Mouse (Mus musculus) neural tube, embryonic 12.5 days (tissue): ENCODE results near the gene Fam104a. TPM values are rescaled to one million over a fixed set of nuclear protein-coding genes. Genes with fewer than 3 reads are reported as not detected.

ENCODE experiments used
- ATAC-seq: fragments of 200-750 bp; cut with Nextera tagmentation; 2 replicates; pipeline ENCODE4 v1.8.0; 2017; ENCODE audit warnings: low read depth, mild to moderate bottlenecking, moderate TSS enrichment, moderate library complexity; ENCODE audit not compliant: low FRiP score
- H3K27ac ChIP-seq: fragments of 300-500 bp; sonication (generic); 2 replicates; pipeline ENCODE4 v1.5.1; 2016
- H3K27me3 ChIP-seq: fragments of 300-500 bp; sonication (generic); replicated peaks from 2 replicates; pipeline ENCODE4 v1.6.1; 2016; ENCODE audit warnings: mild to moderate bottlenecking
- H3K36me3 ChIP-seq: fragments of 300-500 bp; sonication (generic); 2 replicates; pipeline ENCODE4 v1.6.1; 2016; ENCODE audit warnings: mild to moderate bottlenecking
- H3K4me1 ChIP-seq: fragments of 300-500 bp; sonication (generic); 2 replicates; pipeline ENCODE4 v1.6.1; 2016
- H3K4me2 ChIP-seq: fragments of 300-500 bp; sonication (generic); replicated peaks from 2 replicates; pipeline ENCODE4 v1.6.1; 2016; ENCODE audit warnings: mild to moderate bottlenecking
- H3K4me3 ChIP-seq: fragments of 300-500 bp; sonication (generic); 2 replicates; pipeline ENCODE4 v1.5.1; 2016
- H3K9ac ChIP-seq: fragments of 300-500 bp; sonication (generic); 2 replicates; pipeline ENCODE4 v1.6.1; 2016; ENCODE audit warnings: mild to moderate bottlenecking
- H3K9me3 ChIP-seq: fragments of 300-500 bp; sonication (generic); 2 replicates; pipeline ENCODE4 v1.6.1; 2016; ENCODE audit warnings: mild to moderate bottlenecking
- WGBS: fragments of 180-500 bp; shearing (Covaris S2); methylation state at CpG from one replicate; pipeline ENCODE4 v1.1.7; 2016; 5-methylcytosine and 5-hydroxymethylcytosine counted together
- polyA plus RNA-seq: library from polyadenylated mRNA; unstranded; fragments of >200 nt; fragmentation: Nextera tagmentation; extraction: Ambion mirVana; gene quantifications from 2 replicates; pipeline ENCODE4 v1.2.1, GENCODE M21; 2016

Gene Fam104a
- polyA plus RNA-seq, 1 experiment from 2014 or later: 51.0 TPM

- Histone ChIP-seq H3K9me3 (no peaks in the 10 kb centered on the region), H3K4me3 (peak overlapping the region; percentile 12; the same call in 1 of the 2 replicates), H3K4me2 (peak overlapping the region; percentile 35), H3K27ac (no peak overlapping the region), H3K27me3 (no peaks in the 10 kb centered on the region), H3K9ac (0 out of 2 replicates have a peak overlapping the region, but pooled peaks have one; percentile 26), H3K4me1 (peaks cover 27% of the 10 kb centered on the region), H3K36me3 (peaks cover 16% of the 10 kb centered on the region)
- 5% methylated on average over 15 of the region's 15 CpGs for WGBS
- no peak for ATAC-seq
Observed at GRCm38 (mm10) chr11:113648152-113648551, 35.8 kb downstream of the Fam104a start.

- no peaks in the 10 kb centered on the region for H3K9me3 ChIP-seq
- H3K27me3 ChIP-seq: no peaks in the 10 kb centered on the region
- no peak overlapping the region for H3K4me2 ChIP-seq
- no peak overlapping the region for H3K9ac ChIP-seq
- no peaks in the 10 kb centered on the region for H3K36me3 ChIP-seq
- H3K27ac ChIP-seq: no peak overlapping the region
- H3K4me1 ChIP-seq: peaks cover 10% of the 10 kb centered on the region; the same call in 1 of the 2 replicates
- WGBS: 82% methylated on average over 3 of the region's 3 CpGs
- no peak overlapping the region for H3K4me3 ChIP-seq
- no peak for ATAC-seq
Observed at GRCm38 (mm10) chr11:113645181-113645580, 38.8 kb downstream of the Fam104a start.

GRCm38 (mm10) chr11:113638680-113639079, 45.3 kb downstream of the Fam104a start:
- Histone ChIP-seq H3K27ac (no peak overlapping the region), H3K9ac (no peak overlapping the region), H3K4me2 (no peak overlapping the region), H3K9me3 (no peaks in the 10 kb centered on the region), H3K4me3 (no peak overlapping the region), H3K4me1 (no peaks in the 10 kb centered on the region), H3K36me3 (no peaks in the 10 kb centered on the region), H3K27me3 (no peaks in the 10 kb centered on the region)
- ATAC-seq: no peak
- 91% methylated on average over 12 of the region's 12 CpGs for WGBS

- Histone ChIP-seq H3K27ac (no peak overlapping the region), H3K4me3 (no peak overlapping the region), H3K27me3 (no peaks in the 10 kb centered on the region), H3K36me3 (no peaks in the 10 kb centered on the region), H3K4me2 (no peak overlapping the region), H3K4me1 (no peaks in the 10 kb centered on the region), H3K9ac (no peak overlapping the region), H3K9me3 (no peaks in the 10 kb centered on the region)
- ATAC-seq: no peak
- 65% methylated on average over 10 of the region's 10 CpGs for WGBS
Observed at GRCm38 (mm10) chr11:113634699-113635121, 49.2 kb downstream of the Fam104a start.

- 94% methylated on average over 5 of the region's 5 CpGs for WGBS
- no peaks in the 10 kb centered on the region for H3K36me3 ChIP-seq
- ATAC-seq: no peak
Observed at GRCm38 (mm10) chr11:113633398-113633797, 50.6 kb downstream of the Fam104a start.

GRCm38 (mm10) chr11:113632303-113632702, 51.7 kb downstream of the Fam104a start:
- 80% methylated on average over 7 of the region's 7 CpGs for WGBS
- Histone ChIP-seq H3K27me3 (no peaks in the 10 kb centered on the region), H3K9ac (no peak overlapping the region), H3K4me1 (no peaks in the 10 kb centered on the region), H3K36me3 (no peaks in the 10 kb centered on the region), H3K27ac (no peak overlapping the region), H3K4me3 (no peak overlapping the region), H3K4me2 (no peak overlapping the region), H3K9me3 (no peaks in the 10 kb centered on the region)
- ATAC-seq: no peak

More at GRCm38 (mm10) chr11:113633398-113633797, 50.6 kb downstream of the Fam104a start:
- no peak overlapping the region for H3K4me3 ChIP-seq
- H3K27me3 ChIP-seq: no peaks in the 10 kb centered on the region
- H3K27ac ChIP-seq: no peak overlapping the region
- no peak overlapping the region for H3K4me2 ChIP-seq
- no peaks in the 10 kb centered on the region for H3K9me3 ChIP-seq
- no peaks in the 10 kb centered on the region for H3K4me1 ChIP-seq
- no peak overlapping the region for H3K9ac ChIP-seq

GRCm38 (mm10) chr11:113631862-113632261, 52.1 kb downstream of the Fam104a start:
- Histone ChIP-seq H3K9ac (no peak overlapping the region), H3K36me3 (no peaks in the 10 kb centered on the region), H3K9me3 (no peaks in the 10 kb centered on the region), H3K4me3 (no peak overlapping the region), H3K4me1 (no peaks in the 10 kb centered on the region), H3K27me3 (no peaks in the 10 kb centered on the region), H3K27ac (no peak overlapping the region), H3K4me2 (no peak overlapping the region)
- no peak for ATAC-seq
- WGBS: 58% methylated on average over 8 of the region's 8 CpGs

- Histone ChIP-seq H3K9me3 (no peaks in the 10 kb centered on the region), H3K4me1 (no peaks in the 10 kb centered on the region), H3K27ac (no peak overlapping the region), H3K36me3 (no peaks in the 10 kb centered on the region), H3K4me2 (no peak overlapping the region), H3K9ac (no peak overlapping the region), H3K4me3 (no peak overlapping the region), H3K27me3 (no peaks in the 10 kb centered on the region)
- WGBS: 87% methylated on average over 8 of the region's 8 CpGs
- no peak for ATAC-seq
Observed at GRCm38 (mm10) chr11:113631302-113631701, 52.7 kb downstream of the Fam104a start.

- no peak overlapping the region for H3K9ac ChIP-seq
Observed at GRCm38 (mm10) chr11:113630642-113631041, 53.3 kb downstream of the Fam104a start.

GRCm38 (mm10) chr11:113627785-113628184, 56.2 kb downstream of the Fam104a start:
- no peaks in the 10 kb centered on the region for H3K9me3 ChIP-seq
- H3K4me2 ChIP-seq: no peak overlapping the region
- 55% methylated on average over 4 of the region's 4 CpGs for WGBS
- H3K27ac ChIP-seq: no peak overlapping the region
- H3K27me3 ChIP-seq: no peaks in the 10 kb centered on the region
- peaks cover 16% of the 10 kb centered on the region for H3K36me3 ChIP-seq
- H3K9ac ChIP-seq: no peak overlapping the region
- no peaks in the 10 kb centered on the region for H3K4me1 ChIP-seq
- ATAC-seq: no peak
- H3K4me3 ChIP-seq: no peak overlapping the region

More at GRCm38 (mm10) chr11:113630642-113631041, 53.3 kb downstream of the Fam104a start:
- ATAC-seq: no peak
- H3K36me3 ChIP-seq: no peaks in the 10 kb centered on the region
- no peaks in the 10 kb centered on the region for H3K4me1 ChIP-seq
- H3K27ac ChIP-seq: no peak overlapping the region
- WGBS: 64% methylated on average over 7 of the region's 7 CpGs
- H3K4me3 ChIP-seq: no peak overlapping the region
- no peaks in the 10 kb centered on the region for H3K27me3 ChIP-seq
- no peaks in the 10 kb centered on the region for H3K9me3 ChIP-seq
- H3K4me2 ChIP-seq: no peak overlapping the region

- WGBS: 95% methylated on average over 18 of the region's 18 CpGs
- ATAC-seq: no peak
- Histone ChIP-seq H3K9ac (no peak overlapping the region), H3K4me3 (no peak overlapping the region), H3K36me3 (peaks cover 16% of the 10 kb centered on the region), H3K4me1 (peaks cover 11% of the 10 kb centered on the region; the same call in 1 of the 2 replicates), H3K9me3 (no peaks in the 10 kb centered on the region), H3K27ac (no peak overlapping the region), H3K27me3 (peaks cover 8% of the 10 kb centered on the region), H3K4me2 (no peak overlapping the region)
Observed at GRCm38 (mm10) chr11:113625437-113625836, 58.5 kb downstream of the Fam104a start.

GRCm38 (mm10) chr11:113622028-113622427, 61.9 kb downstream of the Fam104a start:
- Histone ChIP-seq H3K27me3 (peaks cover 33% of the 10 kb centered on the region), H3K9me3 (no peaks in the 10 kb centered on the region), H3K36me3 (peaks cover 16% of the 10 kb centered on the region), H3K4me2 (no peak overlapping the region), H3K9ac (no peak overlapping the region), H3K4me3 (no peak overlapping the region), H3K27ac (no peak overlapping the region), H3K4me1 (peaks cover 41% of the 10 kb centered on the region)
- ATAC-seq: no peak
- 90% methylated on average over 4 of the region's 4 CpGs for WGBS

- no peaks in the 10 kb centered on the region for H3K9me3 ChIP-seq
- H3K9ac ChIP-seq: peak overlapping the region; percentile 69; the same call in 1 of the 2 replicates
- peaks cover 33% of the 10 kb centered on the region for H3K27me3 ChIP-seq
- peak overlapping the region; percentile 48; the same call in 1 of the 2 replicates for H3K4me3 ChIP-seq
- peaks cover 41% of the 10 kb centered on the region for H3K4me1 ChIP-seq
- ATAC-seq: no peak
- WGBS: 60% methylated on average over 2 of the region's 2 CpGs
- peaks cover 16% of the 10 kb centered on the region for H3K36me3 ChIP-seq
- H3K4me2 ChIP-seq: peak overlapping the region; percentile 94
- no peak overlapping the region for H3K27ac ChIP-seq
Observed at GRCm38 (mm10) chr11:113621001-113621400, 63.0 kb downstream of the Fam104a start.
